Mouse (Mus musculus): ENCODE data around the gene Gucd1.

The Gucd1 gene

DNA sequence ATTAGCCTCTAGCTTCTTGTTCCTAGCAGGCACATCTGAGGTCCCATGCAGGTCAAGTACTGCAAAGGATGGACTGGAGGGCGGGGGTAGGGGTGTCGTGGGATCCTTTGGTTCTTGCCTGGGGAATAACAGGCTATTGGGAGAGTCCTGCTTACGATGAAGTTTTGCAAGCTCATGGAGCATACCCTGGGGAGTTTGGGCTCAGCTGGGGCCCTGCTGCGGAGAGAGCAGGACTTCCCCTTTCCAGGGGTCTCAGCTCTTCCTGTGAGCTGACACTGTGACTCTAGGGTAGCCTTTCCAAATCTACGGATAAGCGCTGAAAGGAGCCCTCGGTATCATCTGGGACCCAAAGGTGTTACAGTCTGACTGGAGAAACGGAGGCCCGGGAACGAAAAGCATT lies 193.4 kb downstream of the Gucd1 start:
- in situ Hi-C loops (cut with MboI): no loop called here

DNA sequence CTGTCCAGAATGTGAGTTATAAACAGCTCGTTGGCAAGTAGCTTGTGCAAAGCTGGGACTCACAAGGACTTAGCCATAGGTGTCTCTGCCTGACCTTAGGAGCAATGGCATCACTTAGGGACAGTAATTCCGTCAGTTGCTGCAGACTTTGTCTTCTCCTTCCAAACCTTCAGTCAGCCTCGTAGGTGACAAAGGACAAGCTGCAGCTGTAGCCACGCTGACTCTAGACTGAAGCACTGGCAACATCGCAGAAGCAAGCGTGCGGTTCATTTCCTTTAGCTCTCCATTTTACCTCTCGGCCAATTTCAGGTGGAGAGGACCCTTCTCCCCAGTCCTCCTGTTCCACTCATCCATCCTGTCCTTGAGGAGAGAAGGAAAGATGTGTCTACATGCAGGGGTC lies 193.8 kb downstream of the Gucd1 start:
- in situ Hi-C loops (cut with MboI): no loop called here

DNA sequence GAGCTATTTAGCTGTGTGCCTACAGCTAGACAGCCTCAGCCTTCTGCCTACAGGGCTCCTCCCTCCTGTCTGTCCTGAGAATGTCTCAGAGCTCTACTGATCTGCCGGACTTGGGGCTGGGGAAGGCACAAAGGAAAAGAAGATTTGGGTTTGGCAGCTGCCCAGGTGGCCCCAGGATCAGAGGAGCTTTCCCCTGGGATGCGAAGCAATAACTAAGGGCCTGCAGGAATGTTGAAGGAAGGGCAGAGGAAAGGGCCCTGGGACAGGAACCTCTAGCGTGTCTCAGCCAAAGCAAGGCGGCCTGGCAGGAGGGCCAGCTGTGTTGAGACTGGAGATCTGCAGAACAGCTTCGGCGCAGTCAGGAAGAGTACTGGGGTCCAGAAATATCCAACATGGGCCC lies 194.8 kb downstream of the Gucd1 start:
- in situ Hi-C loops (cut with MboI): no loop called here

GRCm38 (mm10) chr10:75320321-75320720 lies 197.5 kb downstream of the Gucd1 start:
- in situ Hi-C loops (cut with MboI): no loop called here

DNA sequence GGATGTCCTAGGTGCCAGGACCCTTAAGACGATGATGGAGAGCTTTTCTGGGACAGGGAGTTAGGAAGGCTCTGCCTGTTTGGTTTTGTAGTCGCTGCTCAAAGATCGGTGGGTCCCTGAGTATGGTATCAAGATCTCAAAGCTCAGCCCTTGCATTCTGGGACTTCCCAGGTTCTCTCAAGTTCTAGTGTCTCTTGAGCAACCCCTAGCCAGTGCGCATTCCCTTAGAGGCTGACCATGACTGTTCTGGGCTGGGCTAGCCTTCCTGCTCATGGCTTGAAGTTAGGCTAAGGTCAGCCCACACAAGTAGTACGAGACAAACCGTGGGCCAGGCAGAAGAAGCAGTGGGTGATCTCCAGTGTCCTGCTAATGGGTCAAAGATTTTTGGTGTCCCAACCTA lies 199.6 kb downstream of the Gucd1 start:
- in situ Hi-C loops (cut with MboI): no loop called here

DNA sequence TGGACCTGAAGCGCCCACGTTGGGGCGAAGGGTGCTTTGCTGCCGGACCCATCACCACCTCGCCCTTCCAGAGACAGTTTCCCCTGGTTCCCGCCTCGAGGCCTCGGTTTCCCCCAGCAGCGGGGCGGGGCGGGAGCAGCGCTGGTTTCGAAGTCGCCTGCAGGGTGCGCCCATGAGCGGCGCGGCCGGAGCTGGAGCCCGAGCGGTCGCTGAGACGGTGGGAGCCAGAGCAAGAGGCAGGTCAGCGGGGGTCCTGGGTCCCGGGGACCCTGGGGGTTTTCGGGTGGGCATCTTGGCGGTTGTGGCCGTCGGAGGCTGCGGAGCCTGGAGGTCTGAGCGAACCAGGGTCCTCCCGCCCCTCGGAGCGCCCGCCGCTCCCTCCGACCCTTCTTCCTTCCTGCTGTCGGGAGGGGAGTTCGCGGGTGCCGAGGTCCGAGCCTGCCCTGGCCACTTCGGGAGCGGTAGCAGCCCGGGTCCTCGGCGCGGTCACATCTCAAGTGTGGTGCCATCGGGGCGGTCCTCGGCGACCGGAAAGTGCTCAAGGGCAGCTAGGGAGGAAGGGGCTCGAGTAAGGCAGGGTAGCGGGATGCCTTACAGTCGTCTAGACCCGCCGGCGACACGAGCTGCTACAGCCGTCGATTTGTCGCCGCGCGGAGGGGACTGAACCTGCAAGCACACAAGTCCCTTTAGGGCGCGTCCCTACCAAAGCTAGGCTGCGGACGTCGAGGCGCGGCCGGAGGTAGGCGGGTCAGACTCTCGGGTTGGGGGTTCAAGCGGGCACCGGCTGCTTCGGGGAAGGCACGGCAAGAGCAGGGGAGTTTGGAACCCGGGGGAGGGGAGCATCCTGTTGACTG lies 200.6 kb downstream of the Gucd1 start:
- in situ Hi-C loops (cut with MboI): no loop called here

GRCm38 (mm10) chr10:75316872-75316907 lies 201.1 kb downstream of the Gucd1 start, which contains the start of gene Adora2a:
Adora2a (plus strand) TSS chr10:75316877.
- in situ Hi-C loops (cut with MboI): no loop called here

DNA sequence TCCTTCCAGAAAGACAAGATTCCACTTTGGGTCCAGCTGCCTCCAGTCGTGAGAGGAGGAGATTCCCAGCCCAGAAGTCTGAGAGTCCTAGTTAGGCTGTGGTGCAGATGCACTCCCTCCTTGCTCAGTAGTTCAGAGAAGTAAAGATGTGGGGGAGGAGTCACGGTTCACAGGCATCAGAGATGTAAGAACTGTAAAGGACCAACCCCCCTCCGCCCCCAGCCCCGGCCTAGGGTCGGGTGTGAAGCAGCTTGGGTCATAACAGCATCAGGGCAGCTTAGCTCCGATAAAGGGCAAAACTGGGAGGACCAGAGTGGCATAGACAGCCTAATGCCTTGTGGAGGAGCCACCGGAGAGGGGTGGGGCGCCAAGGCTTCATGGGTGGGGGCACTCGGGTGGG lies 201.3 kb downstream of the Gucd1 start:
- in situ Hi-C loops (cut with MboI): no loop called here

GRCm38 (mm10) chr10:75315756-75316155 lies 202.0 kb downstream of the Gucd1 start:
- in situ Hi-C loops (cut with MboI): no loop called here

GRCm38 (mm10) chr10:75314190-75314980 lies 203.4 kb downstream of the Gucd1 start:
- in situ Hi-C loops (cut with MboI): no loop called here

DNA sequence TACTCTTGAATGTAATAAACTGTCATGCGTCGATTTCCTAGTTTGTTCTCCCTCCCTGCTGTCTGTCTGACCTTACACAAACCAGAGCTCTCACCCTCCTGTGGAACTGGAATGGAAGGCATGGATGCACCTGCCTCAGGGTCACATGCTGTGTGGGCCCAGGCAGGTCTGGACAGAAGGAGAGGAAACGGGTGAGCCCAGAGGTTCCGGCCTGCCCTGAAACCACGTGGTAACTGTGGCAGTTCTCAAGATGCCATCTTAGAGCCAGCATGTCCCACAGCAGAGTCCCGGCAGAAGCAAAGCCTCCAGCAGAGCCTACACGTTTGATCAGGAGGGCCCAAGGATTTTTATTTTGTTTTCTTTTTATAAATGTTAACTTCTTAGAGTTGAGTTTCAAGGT lies 205.4 kb downstream of the Gucd1 start:
- in situ Hi-C loops (cut with MboI): no loop called here

DNA sequence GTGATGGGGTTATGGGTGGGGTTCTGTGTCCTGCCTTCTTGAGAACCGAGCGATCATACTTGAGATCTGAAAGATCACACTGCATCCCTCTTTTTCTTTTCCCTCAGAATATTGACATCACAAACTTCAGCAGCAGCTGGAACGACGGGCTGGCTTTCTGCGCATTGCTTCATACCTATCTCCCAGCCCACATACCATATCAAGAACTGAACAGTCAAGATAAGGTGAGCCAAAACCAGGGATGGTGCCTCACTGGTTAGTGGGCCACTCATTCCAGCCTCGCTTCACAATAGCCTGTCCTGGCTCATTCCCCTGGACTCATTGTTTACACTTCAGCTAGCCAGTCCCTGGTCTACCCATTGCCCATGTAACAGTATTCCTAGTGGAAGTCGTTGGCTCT lies 210.6 kb downstream of the Gucd1 start:
- in situ Hi-C loops (cut with MboI): no loop called here

DNA sequence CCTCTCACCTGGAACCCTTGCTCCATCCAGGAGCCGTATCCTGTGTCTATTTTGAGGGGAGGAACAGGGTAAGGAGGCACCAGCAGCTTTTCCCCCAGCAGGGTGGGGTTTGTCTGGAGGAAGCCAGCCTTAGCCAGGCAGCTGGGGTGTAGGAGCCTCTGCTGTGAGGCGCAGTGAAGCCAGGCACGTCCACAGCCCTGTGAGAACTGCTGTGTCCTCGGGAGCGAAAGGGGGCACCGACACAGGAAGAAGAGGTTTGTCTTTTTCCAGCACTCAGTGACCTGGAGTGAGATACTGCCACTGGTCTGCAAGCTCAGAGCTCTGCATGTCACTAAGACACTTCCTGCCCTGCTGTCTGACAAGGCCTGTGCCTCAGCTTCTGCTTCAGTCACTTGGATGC lies 213.4 kb downstream of the Gucd1 start:
- in situ Hi-C loops (cut with MboI): no loop called here

- in situ Hi-C loops (cut with MboI): no loop called here
These were observed 213.7 kb downstream of the Gucd1 start for GRCm38 (mm10) chr10:75304049-75304405.

DNA sequence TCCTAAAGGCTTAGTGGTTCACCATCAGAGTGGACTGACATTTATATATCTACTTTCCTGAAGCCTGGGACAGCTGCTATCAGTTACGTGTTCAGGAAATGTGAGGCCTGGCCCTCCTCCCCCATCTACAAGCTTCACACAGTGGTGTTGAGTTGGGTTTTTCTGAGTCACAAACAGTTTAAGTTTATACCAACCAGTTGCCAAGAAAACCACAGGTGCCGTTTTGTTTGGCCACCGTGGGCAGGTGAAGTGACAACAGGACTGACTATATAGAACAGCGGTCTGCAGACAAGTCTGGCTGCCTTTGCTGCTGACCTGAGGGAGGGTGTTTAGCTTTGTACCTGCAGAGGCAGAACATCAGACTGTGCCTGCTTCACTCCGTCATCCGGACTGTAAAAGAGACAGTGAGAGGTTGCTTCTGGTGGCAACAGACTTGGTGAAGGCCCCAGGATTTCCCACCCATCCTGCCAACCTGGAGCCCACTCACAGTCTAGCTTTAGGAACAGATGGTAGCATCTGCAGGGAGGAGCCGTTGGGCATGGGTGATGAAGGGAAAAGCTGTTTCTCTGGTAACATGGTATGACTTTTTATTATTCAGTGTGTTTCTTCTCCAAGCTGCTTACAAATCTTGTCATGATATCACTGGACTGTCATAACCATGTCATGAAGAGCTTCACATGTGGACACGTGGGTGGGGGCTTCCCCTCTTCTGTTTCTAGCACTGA lies 214.3 kb downstream of the Gucd1 start:
- in situ Hi-C loops (cut with MboI): no loop called here

GRCm38 (mm10) chr10:75302536-75302935 lies 215.2 kb downstream of the Gucd1 start:
- in situ Hi-C loops (cut with MboI): no loop called here

DNA sequence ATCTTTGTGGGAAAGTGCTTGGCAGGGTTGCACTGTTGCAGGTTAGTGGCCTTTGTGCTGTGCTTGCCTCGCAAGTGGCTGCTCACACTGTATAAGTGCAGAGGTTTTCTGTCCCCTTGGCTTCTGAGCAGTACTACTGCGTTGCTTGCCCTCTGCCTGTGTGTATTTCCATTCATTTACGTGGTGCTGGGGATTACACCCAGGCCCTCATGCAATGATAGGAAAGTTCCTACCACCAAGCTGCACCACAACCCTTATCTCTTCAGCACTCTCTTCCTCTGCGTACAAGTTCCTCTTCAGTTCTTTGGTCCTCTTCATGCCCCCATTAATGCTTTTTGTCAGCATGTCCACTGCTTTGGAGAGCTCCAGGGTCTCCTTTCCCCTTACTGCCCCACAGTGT lies 215.8 kb downstream of the Gucd1 start:
- in situ Hi-C loops (cut with MboI): no loop called here

DNA sequence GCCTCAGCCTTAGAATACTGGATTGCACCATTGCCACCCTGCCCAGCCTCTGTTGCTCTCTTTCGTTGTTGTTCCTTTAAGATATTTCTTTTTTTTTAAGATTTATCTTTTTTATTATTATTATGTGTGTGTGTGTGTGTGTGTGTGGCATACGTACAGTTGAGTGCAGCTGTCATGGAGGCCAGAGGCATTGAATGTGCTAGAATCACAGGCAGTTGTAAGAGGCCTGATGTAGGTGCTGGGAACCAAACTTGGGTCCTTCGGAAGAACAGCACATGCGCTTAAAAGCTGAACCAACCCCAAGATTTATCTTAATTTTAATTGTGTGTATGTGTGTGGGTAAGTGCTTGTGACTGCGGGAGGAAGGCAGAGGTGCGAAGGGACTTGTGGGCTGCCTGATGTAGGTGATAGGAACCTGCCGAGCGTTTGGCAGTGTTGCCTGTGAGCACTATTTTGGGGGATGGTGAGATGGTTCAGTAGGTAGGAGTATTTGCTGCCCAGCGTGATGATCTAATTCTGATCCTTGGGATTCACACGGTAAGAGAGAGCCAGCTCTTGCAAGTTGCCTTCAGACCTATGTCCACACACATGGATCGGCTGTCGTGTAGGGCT lies 216.5 kb downstream of the Gucd1 start:
- in situ Hi-C loops (cut with MboI): no loop called here
